Mouse (Mus musculus) heart, adult 2 months (tissue): ENCODE results near the gene Ptprd. TPM values are rescaled to one million over a fixed set of nuclear protein-coding genes. Genes with fewer than 3 reads are reported as not detected.

Experiments used
- DNase-seq, 2 experiments: peaks; one replicate each; pipeline ENCODE4 v3.0.0; 2021
- H3K27ac ChIP-seq: fragments of 200-600 bp; 2 replicates; pipeline ENCODE4 v1.8.1; 2022
- H3K27me3 ChIP-seq: fragments of 200-500 bp; 2 replicates; pipeline ENCODE4 v1.6.1; 2012; ENCODE audit warnings: mild to moderate bottlenecking, low read length, inconsistent platforms, mixed read lengths; ENCODE audit not compliant: control insufficient read depth, insufficient read depth
- H3K36me3 ChIP-seq: fragments of 200-500 bp; 2 replicates; pipeline ENCODE4 v1.6.1; 2012; ENCODE audit warnings: low read length, inconsistent platforms; ENCODE audit not compliant: control insufficient read depth, insufficient read depth
- H3K4me1 ChIP-seq: fragments of 200-500 bp; 2 replicates; pipeline ENCODE4 v1.6.1; 2011; ENCODE audit warnings: low read length; ENCODE audit not compliant: control insufficient read depth, insufficient read depth
- H3K4me3 ChIP-seq: fragments of 200-600 bp; 2 replicates; pipeline ENCODE4 v1.8.1; 2022
- H3K79me2 ChIP-seq: fragments of 200-500 bp; replicated peaks from 2 replicates; pipeline ENCODE4 v1.6.1; 2012; ENCODE audit warnings: mild to moderate bottlenecking, inconsistent platforms, low read length, moderate library complexity, mixed read lengths; ENCODE audit not compliant: control insufficient read depth, insufficient read depth
- H3K9ac ChIP-seq: fragments of 200-500 bp; 2 replicates; pipeline ENCODE4 v1.6.1; 2012; ENCODE audit warnings: low read depth, mild to moderate bottlenecking, control low read depth, inconsistent platforms, low read length, mixed read lengths
- CTCF ChIP-seq: fragments of 200-600 bp; IDR thresholded peaks from 2 replicates; pipeline ENCODE4 v1.8.1; 2022; ENCODE audit warnings: antibody characterized with exemption, mild to moderate bottlenecking, moderate library complexity
- EP300 ChIP-seq: fragments of 200-500 bp; IDR thresholded peaks from 2 replicates; pipeline ENCODE4 v1.6.1; 2011; ENCODE audit warnings: low read depth, low read length, control low read depth; ENCODE audit not compliant: insufficient read depth
- POLR2A ChIP-seq: fragments of 200-500 bp; IDR thresholded peaks from 2 replicates; pipeline ENCODE4 v1.6.1; 2011; ENCODE audit warnings: mild to moderate bottlenecking, low read depth, low read length, control low read depth; ENCODE audit not compliant: insufficient read depth
- WGBS: fragments of 180-500 bp; shearing (Covaris S2); methylation state at CpG from one replicate; pipeline ENCODE4 v1.1.7; 2018; 5-methylcytosine and 5-hydroxymethylcytosine counted together
- intact Hi-C: fragments of 180-260 bp; cut with DNase I; formaldehyde crosslinking; loops from one replicate; pipeline ENCODE4 v1.15.1; 2025
- polyA plus RNA-seq: library from polyadenylated mRNA; depleted of rRNA; stranded (reverse); fragments of >200 nt; gene quantifications from 2 replicates; pipeline ENCODE4 v1.2.3, GENCODE M21; 2012
- total RNA-seq, 2 experiments: library from RNA; stranded (reverse); gene quantifications; 2 replicates each; pipeline ENCODE4 v1.2.3; 2021

Gene Ptprd
- total and polyA plus RNA-seq, 3 experiments = 2.7 to 7.0 (median 5.3) TPM

- Histone ChIP-seq H3K4me1 (peaks cover 2% of the 10 kb centered on the region; the same call in 1 of the 2 replicates), H3K27me3 (no peaks in the 10 kb centered on the region), H3K27ac (no peak overlapping the region), H3K36me3 (no peaks in the 10 kb centered on the region), H3K9ac (no peak overlapping the region), H3K4me3 (no peak overlapping the region), H3K79me2 (no peaks in the 10 kb centered on the region)
- WGBS = 80% methylated on average over 4 of the region's 4 CpGs
- DNase-seq = no peak
- no peak for TF ChIP-seq EP300
- TF ChIP-seq CTCF = no peak
- no peak for TF ChIP-seq POLR2A
- intact Hi-C loops = no loop called here
Observed at GRCm38 (mm10) chr4:76452286-76452685, 1759.5 kb downstream of the Ptprd start.

GRCm38 (mm10) chr4:76451019-76451552 is 1760.7 kb downstream of the Ptprd start:
- 49% methylated on average over 8 of the region's 8 CpGs for WGBS
- no peak for DNase-seq
- Histone ChIP-seq H3K27me3 (no peaks in the 10 kb centered on the region), H3K36me3 (no peaks in the 10 kb centered on the region), H3K9ac (no peak overlapping the region), H3K27ac (no peak overlapping the region), H3K4me1 (peaks cover 2% of the 10 kb centered on the region; the same call in 1 of the 2 replicates), H3K79me2 (no peaks in the 10 kb centered on the region), H3K4me3 (no peak overlapping the region)
- TF ChIP-seq EP300 = no peak
- TF ChIP-seq POLR2A = no peak
- no peak for TF ChIP-seq CTCF
- intact Hi-C loops = no loop called here

- 8% methylated on average over 34 of the region's 34 CpGs for WGBS
- Histone ChIP-seq H3K4me1 (peaks cover 2% of the 10 kb centered on the region; the same call in 1 of the 2 replicates), H3K36me3 (no peaks in the 10 kb centered on the region), H3K27ac (peak overlapping the region; percentile 38), H3K79me2 (no peaks in the 10 kb centered on the region), H3K4me3 (peak overlapping the region; percentile 67), H3K27me3 (no peaks in the 10 kb centered on the region), H3K9ac (peak overlapping the region; percentile 39)
- DNase-seq = peak; percentile 48 to 49
- intact Hi-C loops = no loop called here
- TF ChIP-seq POLR2A (no peak), CTCF (no peak), EP300 (no peak)
Observed at GRCm38 (mm10) chr4:76450351-76451018, 1761.3 kb downstream of the Ptprd start.

- TF ChIP-seq CTCF = no peak
- TF ChIP-seq POLR2A = no peak
- no peak for TF ChIP-seq EP300
- Histone ChIP-seq H3K9ac (peak overlapping the region; percentile 77), H3K79me2 (no peaks in the 10 kb centered on the region), H3K36me3 (no peaks in the 10 kb centered on the region), H3K27ac (peak overlapping the region; percentile 38), H3K4me3 (peak overlapping the region; percentile 67), H3K4me1 (peaks cover 2% of the 10 kb centered on the region; the same call in 1 of the 2 replicates), H3K27me3 (no peaks in the 10 kb centered on the region)
- DNase-seq = peak; percentile 72 to 74
- intact Hi-C loops = loop anchor here (10.0 kb wide), 1 partner anchor 85 kb away; no protein-coding TSS in a partner anchor
- under 1% methylated on average over 92 of the region's 99 CpGs for WGBS
Observed at GRCm38 (mm10) chr4:76449466-76450350, 1762.1 kb downstream of the Ptprd start.

- Histone ChIP-seq H3K27me3 (no peaks in the 10 kb centered on the region), H3K36me3 (no peaks in the 10 kb centered on the region), H3K4me3 (peak overlapping the region; percentile 67), H3K79me2 (no peaks in the 10 kb centered on the region), H3K4me1 (peaks cover 2% of the 10 kb centered on the region; the same call in 1 of the 2 replicates), H3K9ac (peak overlapping the region; percentile 77), H3K27ac (no peak overlapping the region; the same call in 1 of the 2 replicates)
- no peak for TF ChIP-seq CTCF
- TF ChIP-seq EP300 = no peak
- TF ChIP-seq POLR2A = no peak
- WGBS = 3% methylated on average over 24 of the region's 24 CpGs
- intact Hi-C loops = loop anchor here (10.0 kb wide), 1 partner anchor 84 kb away; no protein-coding TSS in a partner anchor
- no peak for DNase-seq
Observed at GRCm38 (mm10) chr4:76448678-76449465, 1762.9 kb downstream of the Ptprd start.
